Mouse (Mus musculus): ENCODE data around the gene Smpd2. TPM values are rescaled to one million over a fixed set of nuclear protein-coding genes. Genes with fewer than 3 reads are reported as not detected.

Gene Smpd2
- polyA plus RNA-seq, 1 experiment: 26.4 TPM

DNA sequence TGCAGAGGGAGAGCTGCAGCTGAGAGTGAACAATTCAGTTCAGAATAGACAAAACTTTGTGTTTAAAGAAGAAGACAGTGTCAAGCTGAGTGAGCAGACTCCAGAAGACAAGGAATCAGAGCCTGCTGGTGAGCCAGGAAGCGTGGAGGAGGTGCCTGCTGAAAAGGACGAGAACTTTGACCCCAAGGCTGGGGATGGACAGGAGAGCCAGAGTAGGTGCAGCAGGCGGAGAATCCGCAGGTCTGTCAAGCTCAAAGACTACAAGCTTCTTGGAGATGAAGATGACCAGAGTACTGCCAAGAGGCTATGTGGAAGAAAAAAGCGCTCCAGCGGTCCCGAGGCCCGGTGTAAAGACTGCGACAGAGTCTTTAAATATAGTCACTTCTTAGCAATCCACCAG is 38.5 kb downstream of the Smpd2 start:
- no peak overlapping the region for H3K4me2 ChIP-seq (ENCODE audit: low read depth)
- no peak for TF ChIP-seq POLR2A (IDR thresholded peaks at IDR 0.05; ENCODE audit: insufficient read length, low read depth)
- TF ChIP-seq TCF3 (IDR thresholded peaks at IDR 0.05; ENCODE audit: insufficient read length, low read depth): no peak
- no peak for TF ChIP-seq SRF (IDR thresholded peaks at IDR 0.05; ENCODE audit: control insufficient read depth, insufficient read length, low read depth)
- no peak for TF ChIP-seq E2F4 (IDR thresholded peaks at IDR 0.05; ENCODE audit: insufficient read depth)
- TF ChIP-seq CEBPB (IDR thresholded peaks at IDR 0.05; ENCODE audit: insufficient read depth, poor library complexity, severe bottlenecking): no peak
- no peak for TF ChIP-seq REST (IDR thresholded peaks at IDR 0.05; ENCODE audit: insufficient read depth, insufficient read length)
- no peak for TF ChIP-seq MAX (IDR thresholded peaks at IDR 0.05; ENCODE audit: low read depth)
- TF ChIP-seq POLR2AphosphoS2 (IDR thresholded peaks at IDR 0.05; ENCODE audit: insufficient read length, low read depth): no peak
- peaks cover 2% of the 10 kb centered on the region for H3K27me3 ChIP-seq (ENCODE audit: control insufficient read depth, insufficient read depth, insufficient read length)
- peaks cover 23% of the 10 kb centered on the region for H3K79me2 ChIP-seq (ENCODE audit: control insufficient read depth, insufficient read depth)
- H3K4me3 ChIP-seq: peak overlapping the region; percentile 78
- no peak overlapping the region for H3ac ChIP-seq (ENCODE audit: control insufficient read depth, insufficient read length)
- H3K36me3 ChIP-seq (ENCODE audit: control insufficient read depth, insufficient read depth): peaks cover 5% of the 10 kb centered on the region

DNA sequence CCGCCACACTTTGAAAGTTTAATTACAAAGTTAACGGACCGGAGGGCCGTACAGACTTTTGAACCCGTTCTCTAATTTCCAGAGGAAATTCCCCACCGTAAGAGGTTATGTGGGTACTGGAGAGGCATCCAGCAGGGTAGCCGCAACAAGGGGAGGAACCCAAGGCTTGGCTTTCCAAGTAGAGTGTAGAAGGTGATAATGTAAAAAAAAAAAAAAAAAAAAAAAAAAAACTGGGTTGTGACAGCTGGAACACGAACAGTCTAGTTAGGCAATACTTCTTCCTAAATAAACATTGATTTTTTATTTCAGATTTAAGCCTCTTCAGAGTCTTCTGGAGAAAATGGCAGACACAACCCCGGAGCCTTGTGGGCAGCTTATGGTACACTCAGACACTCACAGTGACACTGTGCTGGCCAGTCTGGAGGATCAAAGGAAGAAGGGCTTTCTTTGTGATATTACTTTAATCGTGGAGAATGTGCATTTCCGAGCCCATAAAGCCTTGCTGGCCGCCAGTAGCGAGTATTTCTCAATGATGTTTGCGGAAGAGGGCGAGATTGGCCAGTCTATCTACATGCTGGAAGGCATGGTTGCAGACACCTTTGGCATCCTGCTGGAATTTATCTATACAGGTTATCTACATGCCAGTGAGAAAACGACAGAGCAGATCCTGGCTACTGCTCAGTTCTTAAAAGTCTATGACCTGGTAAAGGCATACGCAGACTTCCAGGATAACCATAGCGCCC is 39.2 kb downstream of the Smpd2 start:
- Histone ChIP-seq H3ac (ENCODE audit: control insufficient read depth, insufficient read length) (peak overlapping the region; percentile 38), H3K36me3 (ENCODE audit: control insufficient read depth, insufficient read depth) (peaks cover 5% of the 10 kb centered on the region), H3K4me2 (ENCODE audit: low read depth) (peak overlapping the region; percentile 81), H3K27me3 (ENCODE audit: control insufficient read depth, insufficient read depth, insufficient read length) (peaks cover 8% of the 10 kb centered on the region), H3K4me3 (peak overlapping the region; percentile 78), H3K79me2 (ENCODE audit: control insufficient read depth, insufficient read depth) (peaks cover 23% of the 10 kb centered on the region)
- TF ChIP-seq TCF12 (IDR thresholded peaks at IDR 0.05; ENCODE audit: insufficient read depth, poor library complexity, severe bottlenecking) (no peak), E2F4 (IDR thresholded peaks at IDR 0.05; ENCODE audit: insufficient read depth) (no peak), REST (IDR thresholded peaks at IDR 0.05; ENCODE audit: insufficient read depth, insufficient read length) (no peak), SRF (IDR thresholded peaks at IDR 0.05; ENCODE audit: control insufficient read depth, insufficient read length, low read depth) (no peak), MAX (IDR thresholded peaks at IDR 0.05; ENCODE audit: low read depth) (no peak), TCF3 (IDR thresholded peaks at IDR 0.05; ENCODE audit: insufficient read length, low read depth) (no peak), POLR2A (IDR thresholded peaks at IDR 0.05; ENCODE audit: insufficient read length, low read depth) (no peak), CEBPB (IDR thresholded peaks at IDR 0.05; ENCODE audit: insufficient read depth, poor library complexity, severe bottlenecking) (no peak), USF1 (IDR thresholded peaks at IDR 0.05; ENCODE audit: low read depth) (no peak)

DNA sequence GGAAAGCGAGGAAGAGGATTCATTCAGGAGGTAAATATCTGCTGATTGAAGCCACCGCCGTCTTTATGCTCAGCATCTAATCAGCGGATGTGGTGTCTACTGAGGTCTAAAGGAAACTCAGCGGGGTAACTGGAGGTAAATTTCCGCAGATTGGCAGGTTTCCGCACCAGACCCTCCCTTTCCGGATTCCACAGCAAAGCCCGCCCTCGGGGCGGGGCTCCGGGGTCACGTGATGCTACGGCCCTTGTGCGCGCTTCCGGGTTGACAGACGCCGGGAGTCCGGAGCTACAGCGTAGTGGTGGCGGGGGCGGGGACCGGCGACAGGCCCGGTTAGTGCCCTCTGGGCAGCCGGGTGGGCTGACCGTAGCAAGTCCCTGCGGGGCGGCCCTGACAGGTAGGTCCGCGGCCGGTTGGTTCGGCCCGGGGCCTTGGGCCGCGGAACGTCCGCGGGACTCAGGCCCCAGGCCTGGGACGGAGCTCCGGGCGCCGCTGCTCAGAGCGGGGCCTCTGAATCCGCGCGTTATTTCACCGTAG is 40.0 kb downstream of the Smpd2 start, which contains the start of gene Zbtb24:
Gene Zbtb24 (plus strand): TSS at position 247 of the 534 bp plus-strand sequence.
- peak within 1 kb of the TSS; percentile 78 for H3K4me3 ChIP-seq
- peak within 1 kb of the TSS; percentile 100 for H3K4me2 ChIP-seq (ENCODE audit: low read depth)
- peaks cover 23% of the 10 kb centered on the region for H3K79me2 ChIP-seq (ENCODE audit: control insufficient read depth, insufficient read depth)
- no peaks in the 10 kb centered on the region for H3K36me3 ChIP-seq (ENCODE audit: control insufficient read depth, insufficient read depth)
- TF ChIP-seq POLR2AphosphoS2 (IDR thresholded peaks at IDR 0.05; ENCODE audit: insufficient read length, low read depth) (no peak), SRF (IDR thresholded peaks at IDR 0.05; ENCODE audit: control insufficient read depth, insufficient read length, low read depth) (peak; percentile 32), POLR2A (IDR thresholded peaks at IDR 0.05; ENCODE audit: insufficient read length, low read depth) (peak; percentile 76), USF1 (IDR thresholded peaks at IDR 0.05; ENCODE audit: low read depth) (peak; percentile 98)
- peaks cover 12% of the 10 kb centered on the region for H3K27me3 ChIP-seq (ENCODE audit: control insufficient read depth, insufficient read depth, insufficient read length)
- H3ac ChIP-seq (ENCODE audit: control insufficient read depth, insufficient read length): peak within 1 kb of the TSS; percentile 38

DNA sequence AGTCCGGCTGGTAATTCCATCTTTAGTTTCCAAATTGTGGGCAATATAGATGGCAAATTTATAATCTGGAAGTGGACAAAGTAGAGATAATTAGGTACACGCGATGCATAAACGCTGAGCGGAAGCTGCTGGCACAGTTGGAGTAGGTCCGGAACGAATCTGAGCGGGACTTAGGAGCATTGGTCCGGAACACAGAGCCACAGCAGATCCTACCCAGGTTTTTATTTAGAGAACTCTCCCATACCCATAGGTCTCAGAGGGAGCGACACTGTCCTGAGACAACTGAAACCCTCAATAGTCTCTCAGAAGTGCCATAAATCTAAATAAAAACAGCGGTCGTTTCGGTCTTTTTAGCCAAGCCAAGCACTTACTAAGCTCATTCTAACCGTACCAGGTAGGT is 40.5 kb downstream of the Smpd2 start:
- Histone ChIP-seq H3K79me2 (ENCODE audit: control insufficient read depth, insufficient read depth) (peaks cover 23% of the 10 kb centered on the region), H3K27me3 (ENCODE audit: control insufficient read depth, insufficient read depth, insufficient read length) (peaks cover 12% of the 10 kb centered on the region), H3K4me3 (peak overlapping the region; percentile 78), H3K36me3 (ENCODE audit: control insufficient read depth, insufficient read depth) (no peaks in the 10 kb centered on the region), H3K4me2 (ENCODE audit: low read depth) (peak overlapping the region; percentile 100), H3ac (ENCODE audit: control insufficient read depth, insufficient read length) (peak overlapping the region; percentile 38)
- no peak for TF ChIP-seq TCF3 (IDR thresholded peaks at IDR 0.05; ENCODE audit: insufficient read length, low read depth)
- no peak for TF ChIP-seq REST (IDR thresholded peaks at IDR 0.05; ENCODE audit: insufficient read depth, insufficient read length)
- TF ChIP-seq MYOD1 (IDR thresholded peaks at IDR 0.05; ENCODE audit: control insufficient read depth in 1 of 3, insufficient read length in 2 of 3, low read depth in 2 of 3): no peak
- TF ChIP-seq CEBPB (IDR thresholded peaks at IDR 0.05; ENCODE audit: insufficient read depth, poor library complexity, severe bottlenecking): no peak
- no peak for TF ChIP-seq TCF12 (IDR thresholded peaks at IDR 0.05; ENCODE audit: insufficient read depth, poor library complexity, severe bottlenecking)
- TF ChIP-seq E2F4 (IDR thresholded peaks at IDR 0.05; ENCODE audit: insufficient read depth): no peak
- TF ChIP-seq POLR2AphosphoS2 (IDR thresholded peaks at IDR 0.05; ENCODE audit: insufficient read length, low read depth): no peak
- TF ChIP-seq MAX (IDR thresholded peaks at IDR 0.05; ENCODE audit: low read depth): no peak
- no peak for TF ChIP-seq POLR2A (IDR thresholded peaks at IDR 0.05; ENCODE audit: insufficient read length, low read depth)
- TF ChIP-seq SRF (IDR thresholded peaks at IDR 0.05; ENCODE audit: control insufficient read depth, insufficient read length, low read depth): no peak
- no peak for TF ChIP-seq USF1 (IDR thresholded peaks at IDR 0.05; ENCODE audit: low read depth)
- TF ChIP-seq MYOG (IDR thresholded peaks at IDR 0.05; ENCODE audit: control insufficient read depth in 1 of 3, insufficient read depth in 1 of 3, insufficient read length in 2 of 3, low read depth in 2 of 3): no peak

DNA sequence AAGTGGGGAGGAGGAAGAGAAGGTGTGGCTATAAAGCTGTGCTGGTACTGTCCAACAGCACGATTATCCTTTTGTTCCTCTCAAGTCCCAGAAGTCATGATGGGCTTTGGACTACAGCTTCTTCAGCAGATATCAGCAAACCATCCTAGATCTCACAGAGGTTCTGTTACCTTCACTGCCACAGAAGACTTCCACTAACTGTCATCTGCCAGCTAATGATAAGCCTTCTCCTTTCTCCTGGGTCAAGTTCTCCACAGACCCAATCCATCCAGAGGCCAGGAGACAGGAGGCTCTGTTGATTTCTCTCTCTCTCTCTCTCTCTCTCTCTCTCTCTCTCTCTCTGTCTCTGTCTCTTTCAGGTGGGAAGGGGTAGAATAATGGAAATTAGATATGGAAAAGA is 42.0 kb downstream of the Smpd2 start:
- H3ac ChIP-seq (ENCODE audit: control insufficient read depth, insufficient read length): no peak overlapping the region
- no peak overlapping the region for H3K4me3 ChIP-seq
- no peak overlapping the region for H3K4me2 ChIP-seq (ENCODE audit: low read depth)
- H3K79me2 ChIP-seq (ENCODE audit: control insufficient read depth, insufficient read depth): peaks cover 23% of the 10 kb centered on the region
- TF ChIP-seq POLR2A (IDR thresholded peaks at IDR 0.05; ENCODE audit: insufficient read length, low read depth): no peak
- TF ChIP-seq CEBPB (IDR thresholded peaks at IDR 0.05; ENCODE audit: insufficient read depth, poor library complexity, severe bottlenecking): no peak
- TF ChIP-seq MYOG (IDR thresholded peaks at IDR 0.05; ENCODE audit: control insufficient read depth in 1 of 3, insufficient read depth in 1 of 3, insufficient read length in 2 of 3, low read depth in 2 of 3): no peak
- no peak for TF ChIP-seq REST (IDR thresholded peaks at IDR 0.05; ENCODE audit: insufficient read depth, insufficient read length)
- no peak for TF ChIP-seq MAX (IDR thresholded peaks at IDR 0.05; ENCODE audit: low read depth)
- no peaks in the 10 kb centered on the region for H3K36me3 ChIP-seq (ENCODE audit: control insufficient read depth, insufficient read depth)
- H3K27me3 ChIP-seq (ENCODE audit: control insufficient read depth, insufficient read depth, insufficient read length): peaks cover 12% of the 10 kb centered on the region
